Mouse (Mus musculus) forebrain, embryonic 13.5 days (tissue): Measurements from ENCODE around the gene 1700049E17Rik2. TPM values are rescaled to one million over a fixed set of nuclear protein-coding genes. Genes with fewer than 3 reads are reported as not detected.
"Not testable (repeated sequence)": the region's sequence is repeated elsewhere in the genome, so short reads cannot be mapped to it uniquely, and the experiment has no call there.

Experiments used
- ATAC-seq: fragments of 200-750 bp; cut with Nextera tagmentation; 2 replicates; pipeline ENCODE4 v1.8.0; 2017
- H3K27ac ChIP-seq: fragments of 300-500 bp; sonication (generic); 2 replicates; pipeline ENCODE4 v1.5.1; 2015; ENCODE audit warnings: inconsistent platforms, mild to moderate bottlenecking, moderate library complexity
- H3K27me3 ChIP-seq: fragments of 300-500 bp; sonication (generic); 2 replicates; pipeline ENCODE4 v1.6.1; 2015; ENCODE audit warnings: mild to moderate bottlenecking, inconsistent platforms
- H3K36me3 ChIP-seq: fragments of 300-500 bp; sonication (generic); 2 replicates; pipeline ENCODE4 v1.6.1; 2015; ENCODE audit warnings: mild to moderate bottlenecking, inconsistent platforms; ENCODE audit not compliant: poor library complexity, severe bottlenecking
- H3K4me1 ChIP-seq: fragments of 300-500 bp; sonication (generic); 2 replicates; pipeline ENCODE4 v1.6.1; 2015; ENCODE audit warnings: inconsistent platforms
- H3K4me2 ChIP-seq: fragments of 300-500 bp; sonication (generic); 2 replicates; pipeline ENCODE4 v1.6.1; 2015; ENCODE audit warnings: inconsistent platforms, mild to moderate bottlenecking, moderate library complexity
- H3K4me3 ChIP-seq: fragments of 300-500 bp; sonication (generic); 2 replicates; pipeline ENCODE4 v1.5.1; 2015; ENCODE audit warnings: mild to moderate bottlenecking, inconsistent platforms
- H3K9ac ChIP-seq: fragments of 300-500 bp; sonication (generic); 2 replicates; pipeline ENCODE4 v1.6.1; 2015; ENCODE audit warnings: mild to moderate bottlenecking, inconsistent platforms
- H3K9me3 ChIP-seq: fragments of 300-500 bp; sonication (generic); replicated peaks from 2 replicates; pipeline ENCODE4 v1.6.1; 2016; ENCODE audit warnings: inconsistent platforms
- WGBS: fragments of 180-500 bp; shearing (Covaris S2); methylation state at CpG from one replicate; pipeline ENCODE4 v1.1.7; 2015; 5-methylcytosine and 5-hydroxymethylcytosine counted together
- polyA plus RNA-seq: library from polyadenylated mRNA; unstranded; fragments of >200 nt; fragmentation: Nextera tagmentation; extraction: Ambion mirVana; gene quantifications from 2 replicates; pipeline ENCODE4 v1.2.1, GENCODE M21; 2015

Gene 1700049E17Rik2
- polyA plus RNA-seq, result not detected in 2 replicates

- no CpG with 5 or more reads among the region's 1 CpGs for WGBS
- H3K27me3 ChIP-seq, H3K4me1 ChIP-seq, H3K9ac ChIP-seq, ATAC-seq, H3K27ac ChIP-seq, H3K4me3 ChIP-seq, H3K4me2 ChIP-seq, H3K36me3 ChIP-seq, H3K9me3 ChIP-seq: not testable (repeated sequence)
Measured at GRCm38 (mm10) chr14:41572911-41573310, at the start of gene 1700049E17Rik2. Gene 1700049E17Rik2 (plus strand): TSS chr14:41573211.

- H3K4me3 ChIP-seq, H3K9ac ChIP-seq, H3K27me3 ChIP-seq, H3K27ac ChIP-seq, H3K9me3 ChIP-seq, H3K4me2 ChIP-seq, H3K4me1 ChIP-seq, ATAC-seq, H3K36me3 ChIP-seq: not testable (repeated sequence)
- 81% methylated on average over 1 of the region's 1 CpGs for WGBS
Measured at GRCm38 (mm10) chr14:41524695-41525094, 48.3 kb upstream of the 1700049E17Rik2 start.

GRCm38 (mm10) chr14:41555483-41555882 lies 17.5 kb upstream of the 1700049E17Rik2 start, which contains the start of gene Gm7970:
Gene Gm7970 (minus strand): TSS chr14:41555583.
- H3K27ac ChIP-seq, H3K27me3 ChIP-seq, H3K4me1 ChIP-seq, H3K36me3 ChIP-seq, ATAC-seq, H3K9me3 ChIP-seq, H3K9ac ChIP-seq, H3K4me3 ChIP-seq, H3K4me2 ChIP-seq: not testable (repeated sequence)
- WGBS, result no CpG with 5 or more reads among the region's 2 CpGs

- H3K4me3 ChIP-seq, H3K9ac ChIP-seq, H3K27me3 ChIP-seq, H3K4me1 ChIP-seq, H3K27ac ChIP-seq, H3K36me3 ChIP-seq, H3K4me2 ChIP-seq, H3K9me3 ChIP-seq, ATAC-seq: not testable (repeated sequence)
- 78% methylated on average over 1 of the region's 1 CpGs for WGBS
Measured at GRCm38 (mm10) chr14:41586346-41586745, 13.3 kb downstream of the 1700049E17Rik2 start.

- not testable (repeated sequence) for H3K9me3 ChIP-seq, H3K4me2 ChIP-seq, ATAC-seq, H3K36me3 ChIP-seq, H3K4me1 ChIP-seq, H3K27me3 ChIP-seq, H3K4me3 ChIP-seq, H3K9ac ChIP-seq, H3K27ac ChIP-seq
- 94% methylated on average over 15 of the region's 15 CpGs for WGBS
Measured at GRCm38 (mm10) chr14:41600935-41601334, 27.9 kb downstream of the 1700049E17Rik2 start.

- not testable (repeated sequence) for H3K27me3 ChIP-seq, H3K36me3 ChIP-seq, H3K4me2 ChIP-seq, H3K4me3 ChIP-seq, H3K9me3 ChIP-seq, ATAC-seq, H3K27ac ChIP-seq, H3K4me1 ChIP-seq, H3K9ac ChIP-seq
- 85% methylated on average over 1 of the region's 1 CpGs for WGBS
Measured at GRCm38 (mm10) chr14:41610690-41611089, 37.7 kb downstream of the 1700049E17Rik2 start.

- H3K36me3 ChIP-seq, H3K4me1 ChIP-seq, ATAC-seq, H3K9ac ChIP-seq, H3K4me3 ChIP-seq, H3K27ac ChIP-seq, H3K9me3 ChIP-seq, H3K4me2 ChIP-seq, H3K27me3 ChIP-seq: not testable (repeated sequence)
- WGBS, result 95% methylated on average over 5 of the region's 5 CpGs
Measured at GRCm38 (mm10) chr14:41622535-41622934, 49.5 kb downstream of the 1700049E17Rik2 start.

- H3K4me2 ChIP-seq, H3K4me1 ChIP-seq, ATAC-seq, H3K9ac ChIP-seq, H3K27ac ChIP-seq, H3K4me3 ChIP-seq, H3K36me3 ChIP-seq, H3K9me3 ChIP-seq, H3K27me3 ChIP-seq: not testable (repeated sequence)
- 88% methylated on average over 1 of the region's 2 CpGs for WGBS
Measured at GRCm38 (mm10) chr14:41624512-41624911, 51.5 kb downstream of the 1700049E17Rik2 start, which contains the start of gene Gm3072. Gene Gm3072 (minus strand): TSS chr14:41624612.

- H3K36me3 ChIP-seq, H3K27ac ChIP-seq, H3K4me3 ChIP-seq, H3K4me1 ChIP-seq, H3K4me2 ChIP-seq, ATAC-seq, H3K27me3 ChIP-seq, H3K9ac ChIP-seq, H3K9me3 ChIP-seq: not testable (repeated sequence)
- 88% methylated on average over 9 of the region's 11 CpGs for whole genome bisulfite sequencing
Measured at GRCm38 (mm10) chr14:41630144-41630543, 57.1 kb downstream of the 1700049E17Rik2 start.

Other genes starting within 250 kb of the 1700049E17Rik2 start
- not detected in 2 replicates for gene Gm5798, start 224.6 kb upstream of the 1700049E17Rik2 start, polyA plus RNA-seq
- not detected in 2 replicates for gene Gm7945, start 186.8 kb upstream of the 1700049E17Rik2 start, polyA plus RNA-seq
- gene Gm6482, start 164.9 kb upstream of the 1700049E17Rik2 start, polyA plus RNA-seq, result not detected in 2 replicates
- not detected in 2 replicates for gene Gm7954, start 119.7 kb upstream of the 1700049E17Rik2 start, polyA plus RNA-seq
- gene Gm3486, start 83.7 kb upstream of the 1700049E17Rik2 start, polyA plus RNA-seq, result not detected in 2 replicates
- gene Gm7970, start 17.6 kb upstream of the 1700049E17Rik2 start, polyA plus RNA-seq, result not detected in 2 replicates
- not detected in 2 replicates for gene Gm3072, start 51.4 kb downstream of the 1700049E17Rik2 start, polyA plus RNA-seq
- not detected in 2 replicates for gene Gm3676, start 73.3 kb downstream of the 1700049E17Rik2 start, polyA plus RNA-seq
- gene Gm8068, start 128.7 kb downstream of the 1700049E17Rik2 start, polyA plus RNA-seq, result not detected in 2 replicates
- not detected in 2 replicates for gene Gm7929, start 177.4 kb downstream of the 1700049E17Rik2 start, polyA plus RNA-seq
- gene Gm47189, start 199.2 kb downstream of the 1700049E17Rik2 start, polyA plus RNA-seq, result not detected in 2 replicates